Mouse (Mus musculus) liver, postnatal 0 days (tissue): ENCODE data around the gene Hibch. TPM values are rescaled to one million over a fixed set of nuclear protein-coding genes. Genes with fewer than 3 reads are reported as not detected.
A peak's percentile ranks its signal among the peaks of the same experiment; 100 is the strongest.
"Not testable (repeated sequence)": the region's sequence is repeated elsewhere in the genome, so short reads cannot be mapped to it uniquely, and the experiment has no call there.

ENCODE experiments used
- ATAC-seq: fragments of 200-750 bp; cut with Nextera tagmentation; 2 replicates; pipeline ENCODE4 v1.8.0; 2017; ENCODE audit warnings: mild to moderate bottlenecking, moderate library complexity
- DNase-seq: peaks from one replicate; pipeline ENCODE4 v3.0.0-alpha.2; 2016
- H3K27ac ChIP-seq: fragments of 300-500 bp; sonication (generic); 2 replicates; pipeline ENCODE4 v1.5.1; 2014; ENCODE audit warnings: antibody characterized with exemption, moderate library complexity, mild to moderate bottlenecking, low read depth
- H3K27me3 ChIP-seq: fragments of 300-500 bp; sonication (generic); 2 replicates; pipeline ENCODE4 v1.6.1; 2014; ENCODE audit warnings: low read length, control low read depth, mixed read lengths; ENCODE audit not compliant: insufficient read depth
- H3K36me3 ChIP-seq: fragments of 300-500 bp; sonication (generic); replicated peaks from 2 replicates; pipeline ENCODE4 v1.6.1; 2014; ENCODE audit warnings: mild to moderate bottlenecking, control low read depth, low read length, moderate library complexity, mixed read lengths; ENCODE audit not compliant: insufficient read depth
- H3K4me1 ChIP-seq: fragments of 300-500 bp; sonication (generic); 2 replicates; pipeline ENCODE4 v1.6.1; 2014; ENCODE audit warnings: antibody characterized with exemption, mild to moderate bottlenecking, control low read depth; ENCODE audit not compliant: insufficient read depth
- H3K4me2 ChIP-seq: fragments of 300-500 bp; sonication (generic); 2 replicates; pipeline ENCODE4 v1.6.1; 2014; ENCODE audit warnings: low read depth, mild to moderate bottlenecking, low read length, moderate library complexity, mixed read lengths
- H3K4me3 ChIP-seq: fragments of 300-500 bp; sonication (generic); 2 replicates; pipeline ENCODE4 v1.5.1; 2014; ENCODE audit warnings: low read depth, low read length
- H3K9ac ChIP-seq: fragments of 300-500 bp; sonication (generic); replicated peaks from 2 replicates; pipeline ENCODE4 v1.6.1; 2014; ENCODE audit warnings: mild to moderate bottlenecking, moderate library complexity
- H3K9me3 ChIP-seq: fragments of 300-500 bp; sonication (generic); 2 replicates; pipeline ENCODE4 v1.6.1; 2016; ENCODE audit warnings: mild to moderate bottlenecking, control low read depth, low read length, mixed read lengths
- CTCF ChIP-seq: sonication (generic); IDR thresholded peaks from 2 replicates; pipeline ENCODE4 v1.5.1; 2016; ENCODE audit warnings: antibody characterized with exemption, low read depth
- EP300 ChIP-seq: IDR thresholded peaks from 2 replicates; pipeline ENCODE4 v1.6.1; 2016; ENCODE audit warnings: antibody characterized with exemption, low read depth, mild to moderate bottlenecking
- WGBS: fragments of 180-500 bp; shearing (Covaris S2); extraction: QIAGEN DNeasy Blood & Tissue Kit; methylation state at CpG from one replicate; pipeline ENCODE4 v1.1.7; 2014; ENCODE audit not compliant: insufficient replicate concordance; 5-methylcytosine and 5-hydroxymethylcytosine counted together
- polyA plus RNA-seq: library from polyadenylated mRNA; unstranded; fragments of >200 nt; fragmentation: Nextera tagmentation; extraction: Ambion mirVana; gene quantifications from 2 replicates; pipeline ENCODE4 v1.2.1, GENCODE M21; 2015

Hibch gene
- polyA plus RNA-seq, 1 experiment from 2014 or later = 30.1 TPM

- H3K4me1 ChIP-seq = no peaks in the 10 kb centered on the region
- no peak overlapping the region for H3K4me3 ChIP-seq
- peaks cover 13% of the 10 kb centered on the region for H3K36me3 ChIP-seq
- no peak overlapping the region for H3K9ac ChIP-seq
- TF ChIP-seq EP300 (no peak), CTCF (no peak)
- DNase-seq = no peak
- no peaks in the 10 kb centered on the region for H3K27me3 ChIP-seq
- H3K9me3 ChIP-seq = no peaks in the 10 kb centered on the region
- H3K27ac ChIP-seq = no peak overlapping the region
- no peak overlapping the region for H3K4me2 ChIP-seq
- WGBS = 87% methylated on average over 1 of the region's 1 CpGs
- ATAC-seq = no peak
Measured at GRCm38 (mm10) chr1:52864220-52864619, 19.5 kb downstream of the Hibch start.

DNA sequence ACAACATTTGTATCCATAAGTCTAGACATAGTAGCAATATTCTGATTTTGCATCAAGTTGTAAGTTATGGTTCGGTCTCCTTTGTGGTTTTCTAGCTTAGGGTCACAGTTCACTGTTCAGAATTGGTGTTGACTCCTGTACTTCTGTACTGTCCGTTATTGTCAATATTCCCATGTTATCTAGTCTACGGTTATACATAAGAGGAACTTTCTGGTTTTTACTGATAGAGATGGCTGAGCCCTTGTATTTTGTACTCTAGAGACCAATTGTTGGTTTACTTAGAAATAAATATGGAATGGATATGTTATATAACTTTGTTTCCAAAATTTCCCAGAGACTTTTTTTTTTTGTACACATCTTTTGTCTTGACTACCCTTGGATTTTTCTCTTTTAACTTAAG is 21.3 kb downstream of the Hibch start:
- no peaks in the 10 kb centered on the region for H3K4me1 ChIP-seq
- no peaks in the 10 kb centered on the region for H3K9me3 ChIP-seq
- no peak overlapping the region for H3K4me2 ChIP-seq
- H3K27me3 ChIP-seq = no peaks in the 10 kb centered on the region
- 66% methylated on average over 3 of the region's 3 CpGs for WGBS
- no peak overlapping the region for H3K4me3 ChIP-seq
- no peak overlapping the region for H3K9ac ChIP-seq
- H3K27ac ChIP-seq = no peak overlapping the region
- peaks cover 9% of the 10 kb centered on the region for H3K36me3 ChIP-seq
- TF ChIP-seq CTCF (no peak), EP300 (no peak)
- DNase-seq (no peak), ATAC-seq (no peak)

- WGBS = 81% methylated on average over 1 of the region's 1 CpGs
- Histone ChIP-seq H3K9ac (no peak overlapping the region), H3K9me3 (no peaks in the 10 kb centered on the region), H3K4me2 (no peak overlapping the region), H3K36me3 (peaks cover 6% of the 10 kb centered on the region), H3K27ac (no peak overlapping the region), H3K27me3 (no peaks in the 10 kb centered on the region), H3K4me1 (no peaks in the 10 kb centered on the region; the same call in 1 of the 2 replicates), H3K4me3 (no peak overlapping the region)
- TF ChIP-seq CTCF = no peak
- TF ChIP-seq EP300 = no peak
- ATAC-seq (no peak), DNase-seq (no peak)
Measured at GRCm38 (mm10) chr1:52867876-52868275, 23.1 kb downstream of the Hibch start.

DNA sequence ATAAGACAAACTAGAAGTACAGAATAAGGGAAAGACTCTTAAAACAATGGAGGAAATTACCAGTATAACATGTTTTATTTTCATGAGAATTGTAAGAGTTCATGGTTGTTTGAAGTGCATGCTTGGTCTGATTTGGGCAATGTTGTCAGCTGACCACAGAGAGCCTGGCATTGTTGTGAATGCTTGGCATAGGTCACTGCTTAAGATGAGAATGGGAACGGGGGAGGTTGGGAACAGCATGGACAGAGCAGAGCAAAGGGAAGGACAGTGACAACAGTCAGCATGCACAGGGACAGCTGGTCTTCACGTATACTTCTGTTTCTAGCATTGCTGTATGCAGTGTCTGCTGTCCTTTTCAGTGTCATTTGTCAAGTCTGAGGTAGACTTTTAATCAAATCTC is 39.5 kb downstream of the Hibch start:
- no peak overlapping the region for H3K4me3 ChIP-seq
- no peak overlapping the region for H3K9ac ChIP-seq
- H3K4me1 ChIP-seq = no peaks in the 10 kb centered on the region
- H3K36me3 ChIP-seq = peaks cover 7% of the 10 kb centered on the region
- no peak overlapping the region for H3K4me2 ChIP-seq
- H3K27me3 ChIP-seq = no peaks in the 10 kb centered on the region
- WGBS = 73% methylated on average over 2 of the region's 2 CpGs
- ATAC-seq (no peak), DNase-seq (no peak)
- H3K9me3 ChIP-seq = no peaks in the 10 kb centered on the region
- no peak for TF ChIP-seq EP300
- no peak for TF ChIP-seq CTCF
- no peak overlapping the region for H3K27ac ChIP-seq

- no peaks in the 10 kb centered on the region for H3K4me1 ChIP-seq
- TF ChIP-seq EP300 (no peak), CTCF (no peak)
- no peak overlapping the region for H3K9ac ChIP-seq
- WGBS = 66% methylated on average over 3 of the region's 3 CpGs
- no peak overlapping the region for H3K4me2 ChIP-seq
- DNase-seq (no peak), ATAC-seq (no peak)
- no peak overlapping the region for H3K27ac ChIP-seq
- no peaks in the 10 kb centered on the region for H3K27me3 ChIP-seq
- H3K36me3 ChIP-seq = peaks cover 5% of the 10 kb centered on the region; the same call in 1 of the 2 replicates
- no peaks in the 10 kb centered on the region for H3K9me3 ChIP-seq
- H3K4me3 ChIP-seq = no peak overlapping the region
Measured at GRCm38 (mm10) chr1:52909783-52910182, 65.1 kb downstream of the Hibch start.

DNA sequence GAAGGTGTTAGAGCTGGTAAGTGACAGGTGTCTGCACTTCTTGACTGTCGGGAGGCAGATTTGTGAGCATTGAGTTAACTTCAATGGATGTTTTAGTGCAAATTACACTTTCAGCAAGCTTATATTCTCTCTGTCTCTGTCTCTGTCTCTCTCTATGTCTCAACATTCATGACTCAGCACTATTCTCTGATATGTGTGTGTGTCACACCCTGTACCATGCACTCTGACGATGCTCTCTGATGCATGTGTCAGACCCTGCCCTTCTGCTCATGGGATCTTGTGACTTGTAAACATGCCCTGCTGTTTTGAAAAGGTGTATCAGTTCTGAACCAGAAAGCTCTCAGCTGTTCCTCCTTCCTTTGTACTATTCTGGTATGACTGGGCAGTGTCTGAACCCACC is 71.9 kb downstream of the Hibch start:
- Histone ChIP-seq H3K36me3 (no peaks in the 10 kb centered on the region), H3K27ac (no peak overlapping the region), H3K27me3 (no peaks in the 10 kb centered on the region), H3K4me2 (no peak overlapping the region), H3K4me1 (no peaks in the 10 kb centered on the region), H3K9me3 (no peaks in the 10 kb centered on the region), H3K9ac (no peak overlapping the region), H3K4me3 (no peak overlapping the region)
- ATAC-seq (peak; percentile 45; the same call in 1 of the 2 replicates), DNase-seq (no peak)
- WGBS = 62% methylated on average over 2 of the region's 2 CpGs
- TF ChIP-seq CTCF = no peak
- TF ChIP-seq EP300 = no peak

DNA sequence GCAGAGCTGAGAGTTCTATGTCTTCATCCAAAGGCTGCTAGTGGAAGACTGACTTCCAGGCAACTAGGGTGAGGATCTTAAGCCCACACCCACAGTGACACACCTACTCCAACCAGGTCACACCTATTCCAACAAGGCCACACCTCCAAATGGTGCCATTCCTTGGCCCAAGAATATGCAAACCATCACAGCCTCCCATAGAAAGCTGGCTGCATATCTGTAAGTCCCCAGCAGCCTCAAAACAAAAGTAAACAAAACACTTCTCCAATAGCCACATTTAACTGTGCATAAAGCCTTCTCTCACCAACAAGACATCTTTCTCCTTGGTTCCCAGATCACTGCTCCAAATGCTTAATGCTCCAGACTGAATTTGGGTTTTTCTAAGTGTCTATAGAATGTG is 74.2 kb downstream of the Hibch start:
- not testable (repeated sequence) for H3K9me3 ChIP-seq, H3K4me3 ChIP-seq, H3K36me3 ChIP-seq, H3K9ac ChIP-seq, H3K27me3 ChIP-seq, H3K27ac ChIP-seq, ATAC-seq, DNase-seq, H3K4me1 ChIP-seq, H3K4me2 ChIP-seq

DNA sequence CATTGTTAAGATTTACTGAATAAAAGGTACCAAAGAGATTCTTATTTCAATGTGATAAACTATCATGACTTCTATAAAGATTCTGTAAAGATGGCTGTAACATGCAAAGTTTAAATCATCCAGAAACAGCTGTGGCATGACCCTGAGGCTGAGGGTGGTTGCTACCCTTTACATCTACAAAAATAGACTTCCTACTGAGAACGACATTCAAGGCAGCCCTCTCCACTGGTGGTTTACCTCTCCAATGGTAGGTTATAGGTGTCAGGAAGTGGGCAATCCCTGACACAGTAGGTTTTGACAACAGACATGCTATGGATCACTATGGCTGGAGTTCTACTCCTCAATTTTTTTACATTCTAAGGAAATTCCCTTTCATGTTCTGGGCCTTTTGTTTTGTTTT is 79.8 kb downstream of the Hibch start:
- H3K9ac ChIP-seq, ATAC-seq, H3K36me3 ChIP-seq, DNase-seq, H3K4me1 ChIP-seq, H3K27ac ChIP-seq, H3K4me2 ChIP-seq, H3K4me3 ChIP-seq, H3K9me3 ChIP-seq, H3K27me3 ChIP-seq: not testable (repeated sequence)
- WGBS = no CpG with 5 or more reads among the region's 1 CpGs
